8 mouse cellular contexts compared by ENCODE assay signal in genomic region chr5:122209591-122210368, GRCm38 (mm10). TPM values are rescaled to one million over a fixed set of nuclear protein-coding genes. Genes with fewer than 3 reads are reported as not detected.
DNase-seq lines count a peak whose midpoint lies in the region; ATAC-seq lines count a peak whose summit lies in the region.

No protein-coding gene starts in this region.

- H3K9me3 ChIP-seq in forebrain, embryonic 16.5 days (ENCODE audit: control insufficient read depth, low read length), result no peaks in the 10 kb centered on the region
- no peaks in the 10 kb centered on the region for H3K9me3 ChIP-seq in hindbrain, embryonic 10.5 days
- H3K9me3 ChIP-seq in limb, embryonic 12.5 days, result no peaks in the 10 kb centered on the region
- H3K9me3 ChIP-seq in midbrain, embryonic 11.5 days (ENCODE audit: control insufficient read depth, low read length), result no peaks in the 10 kb centered on the region

- H3K4me2 ChIP-seq in forebrain, embryonic 16.5 days (ENCODE audit: low read length), result peak overlapping the region; percentile 45
- H3K4me2 ChIP-seq in limb, embryonic 12.5 days, result peak overlapping the region; percentile 61
- peak overlapping the region; percentile 78 for H3K4me2 ChIP-seq in midbrain, embryonic 11.5 days

- 8% methylated on average over 17 of the region's 21 CpGs for WGBS in forebrain, embryonic 16.5 days
- WGBS in hindbrain, embryonic 10.5 days, result 3% methylated on average over 21 of the region's 21 CpGs
- WGBS in limb, embryonic 12.5 days, result 7% methylated on average over 21 of the region's 21 CpGs
- 3% methylated on average over 21 of the region's 21 CpGs for WGBS in midbrain, embryonic 11.5 days

- H3K27me3 ChIP-seq in forebrain, embryonic 16.5 days (replicated peaks; ENCODE audit: control insufficient read depth, insufficient read depth, low read length), result no peaks in the 10 kb centered on the region
- H3K27me3 ChIP-seq in hindbrain, embryonic 10.5 days (ENCODE audit: insufficient read depth, poor library complexity, severe bottlenecking), result no peaks in the 10 kb centered on the region
- H3K27me3 ChIP-seq in limb, embryonic 12.5 days, result no peaks in the 10 kb centered on the region
- no peaks in the 10 kb centered on the region for H3K27me3 ChIP-seq in midbrain, embryonic 11.5 days (ENCODE audit: control insufficient read depth, insufficient read depth, low read length)

- no peak overlapping the region for H3K27ac ChIP-seq in forebrain, embryonic 16.5 days (ENCODE audit: low read length)
- peak overlapping the region; percentile 91 for H3K27ac ChIP-seq in hindbrain, embryonic 10.5 days
- H3K27ac ChIP-seq in limb, embryonic 12.5 days, result peak overlapping the region; percentile 72
- H3K27ac ChIP-seq in midbrain, embryonic 11.5 days (ENCODE audit: low read depth, low read length), result peak overlapping the region; percentile 35; the same call in 1 of the 2 replicates

- no peaks in the 10 kb centered on the region for H3K36me3 ChIP-seq in forebrain, embryonic 16.5 days (ENCODE audit: control insufficient read depth, insufficient read depth)
- no peaks in the 10 kb centered on the region for H3K36me3 ChIP-seq in hindbrain, embryonic 10.5 days
- no peaks in the 10 kb centered on the region for H3K36me3 ChIP-seq in limb, embryonic 12.5 days
- no peaks in the 10 kb centered on the region for H3K36me3 ChIP-seq in midbrain, embryonic 11.5 days (ENCODE audit: control insufficient read depth, insufficient read depth, low read length)

- 0 out of 2 replicates have a peak, but pooled peaks cover 6% of the 10 kb centered on the region for H3K4me1 ChIP-seq in forebrain, embryonic 16.5 days (replicated peaks; ENCODE audit: control insufficient read depth, insufficient read depth, low read length)
- peaks cover 24% of the 10 kb centered on the region for H3K4me1 ChIP-seq in hindbrain, embryonic 10.5 days (replicated peaks)
- peaks cover 18% of the 10 kb centered on the region for H3K4me1 ChIP-seq in limb, embryonic 12.5 days (replicated peaks)
- H3K4me1 ChIP-seq in midbrain, embryonic 11.5 days (ENCODE audit: control insufficient read depth, insufficient read depth, low read length), result peaks cover 11% of the 10 kb centered on the region

- peak overlapping the region; percentile 30; the same call in 1 of the 2 replicates for H3K9ac ChIP-seq in forebrain, embryonic 16.5 days (replicated peaks; ENCODE audit: low read depth, low read length)
- peak overlapping the region; percentile 53 for H3K9ac ChIP-seq in limb, embryonic 12.5 days (replicated peaks)
- peak overlapping the region; percentile 71 for H3K9ac ChIP-seq in midbrain, embryonic 11.5 days (ENCODE audit: low read length)

- 0 out of 2 replicates have a peak, but pooled peaks have one; percentile 26 for ATAC-seq in forebrain, embryonic 16.5 days
- ATAC-seq in limb, embryonic 12.5 days (ENCODE audit: insufficient number of reproducible peaks, insufficient read depth, low FRiP score, low TSS enrichment, low read depth), result peak; percentile 76; the same call in 1 of the 2 replicates
- ATAC-seq in midbrain, embryonic 11.5 days (ENCODE audit: low FRiP score), result peak; percentile 91
- no peak for ATAC-seq in erythroid progenitor cell, adult 5-6 weeks (replicated peaks; ENCODE audit: low FRiP score, poor library complexity, severe bottlenecking)

- H3K4me3 ChIP-seq in forebrain, embryonic 16.5 days (replicated peaks; ENCODE audit: low read length), result peak overlapping the region; percentile 8; the same call in 1 of the 2 replicates
- peak overlapping the region; percentile 49 for H3K4me3 ChIP-seq in hindbrain, embryonic 10.5 days
- peak overlapping the region; percentile 35 for H3K4me3 ChIP-seq in limb, embryonic 12.5 days (replicated peaks)
- H3K4me3 ChIP-seq in midbrain, embryonic 11.5 days (ENCODE audit: low read depth, low read length), result peak overlapping the region; percentile 37

- DNase-seq in A20 (ENCODE audit: low read depth, low spot score), result peak; percentile 61
- DNase-seq in adrenal gland, adult 8-10 months, result peak; percentile 23
- peak; percentile 78 for DNase-seq in hindbrain, embryonic 10.5 days (ENCODE audit: low spot score)
- peak; percentile 95 for DNase-seq in midbrain, embryonic 11.5 days (ENCODE audit: low spot score, missing footprints)
- DNase-seq in spleen, postnatal 36 days (ENCODE audit: low spot score in 2 of 2), result peak; percentile 89

RNA-seq across cellular contexts. Expression of gene Hvcn1, which starts 3.2 kb away (rescaled TPM):
- total RNA-seq in adrenal gland, adult 8-10 months (2022), result 1 to 10 TPM; 1.8 to 8.0 (median 4.2) TPM
- 1.2 and 1.7 TPM in 2 replicates for polyA plus RNA-seq in forebrain, embryonic 16.5 days (2015; fragmentation: Nextera tagmentation; extraction: Ambion mirVana)
- polyA plus RNA-seq in hindbrain, embryonic 10.5 days (2016; fragmentation: Nextera tagmentation; extraction: Ambion mirVana), result 9.6 and 11.9 TPM in 2 replicates
- 7.8 and 9.5 TPM in 2 replicates for polyA plus RNA-seq in limb, embryonic 12.5 days (2016; fragmentation: Nextera tagmentation; extraction: Ambion mirVana)
- 11.4 and 12.5 TPM in 2 replicates for polyA plus RNA-seq in midbrain, embryonic 11.5 days (2014; fragmentation: Nextera tagmentation; extraction: Ambion mirVana)
- 24.9 and 29.8 TPM in 2 replicates for total RNA-seq in erythroid progenitor cell, adult 5-6 weeks (2015; ENCODE audit: low replicate concordance)
- total RNA-seq in erythroid progenitor cell, adult 5-6 weeks (2017; ENCODE audit: low replicate concordance), result 15.7 and 17.3 TPM in 2 replicates

RNA-seq across cellular contexts. Expression of gene Ppp1cc, which starts 51.7 kb away (rescaled TPM):
- total RNA-seq in adrenal gland, adult 8-10 months (2022), result 100 to 1,000 TPM; 122 to 226 (median 188) TPM
- 252 and 264 TPM in 2 replicates for polyA plus RNA-seq in forebrain, embryonic 16.5 days (2015; fragmentation: Nextera tagmentation; extraction: Ambion mirVana)
- polyA plus RNA-seq in hindbrain, embryonic 10.5 days (2016; fragmentation: Nextera tagmentation; extraction: Ambion mirVana), result 311 and 319 TPM in 2 replicates
- 300 and 320 TPM in 2 replicates for polyA plus RNA-seq in limb, embryonic 12.5 days (2016; fragmentation: Nextera tagmentation; extraction: Ambion mirVana)
- polyA plus RNA-seq in midbrain, embryonic 11.5 days (2014; fragmentation: Nextera tagmentation; extraction: Ambion mirVana), result 311 and 338 TPM in 2 replicates
- total RNA-seq in erythroid progenitor cell, adult 5-6 weeks (2015; ENCODE audit: low replicate concordance), result 310 and 340 TPM in 2 replicates
- 91.1 and 263 TPM in 2 replicates for total RNA-seq in erythroid progenitor cell, adult 5-6 weeks (2017; ENCODE audit: low replicate concordance)

RNA-seq across cellular contexts. Expression of gene Tctn1, which starts 54.5 kb away (rescaled TPM):
- 10 to 100 TPM; 14.8 to 34.9 (median 23.1) TPM for total RNA-seq in adrenal gland, adult 8-10 months (2022)
- polyA plus RNA-seq in forebrain, embryonic 16.5 days (2015; fragmentation: Nextera tagmentation; extraction: Ambion mirVana), result 3.6 and 4.8 TPM in 2 replicates
- 5.2 and 6.0 TPM in 2 replicates for polyA plus RNA-seq in hindbrain, embryonic 10.5 days (2016; fragmentation: Nextera tagmentation; extraction: Ambion mirVana)
- polyA plus RNA-seq in limb, embryonic 12.5 days (2016; fragmentation: Nextera tagmentation; extraction: Ambion mirVana), result 4.5 and 4.8 TPM in 2 replicates
- 4.3 and 4.8 TPM in 2 replicates for polyA plus RNA-seq in midbrain, embryonic 11.5 days (2014; fragmentation: Nextera tagmentation; extraction: Ambion mirVana)
- total RNA-seq in erythroid progenitor cell, adult 5-6 weeks (2015; ENCODE audit: low replicate concordance), result 16.2 and 19.7 TPM in 2 replicates
- 8.7 and 39.3 TPM in 2 replicates for total RNA-seq in erythroid progenitor cell, adult 5-6 weeks (2017; ENCODE audit: low replicate concordance)

Comparison
In these comparisons a context has a peak if more than half of its experiments do, and no peak if none do; other contexts are left out.
1. DNase-seq: peak in every context shown above with its lines; median percentile 95 in midbrain, embryonic 11.5 days; 89 in spleen, postnatal 36 days; 78 in hindbrain, embryonic 10.5 days; 61 in A20; 23 in adrenal gland, adult 8-10 months.